Mouse (Mus musculus) B cell, adult (primary cell): ENCODE measurements around the gene Azi2. TPM values are rescaled to one million over a fixed set of nuclear protein-coding genes. Genes with fewer than 3 reads are reported as not detected.

Experiments
- total RNA-seq: library from RNA; stranded (reverse); gene quantifications from 4 replicates; pipeline ENCODE4 v1.2.4, GENCODE M21; 2023; ENCODE audit not compliant: inconsistent age

Azi2 gene
- total RNA-seq: 126 to 172 TPM (median 152 TPM) in 4 replicates

DNA sequence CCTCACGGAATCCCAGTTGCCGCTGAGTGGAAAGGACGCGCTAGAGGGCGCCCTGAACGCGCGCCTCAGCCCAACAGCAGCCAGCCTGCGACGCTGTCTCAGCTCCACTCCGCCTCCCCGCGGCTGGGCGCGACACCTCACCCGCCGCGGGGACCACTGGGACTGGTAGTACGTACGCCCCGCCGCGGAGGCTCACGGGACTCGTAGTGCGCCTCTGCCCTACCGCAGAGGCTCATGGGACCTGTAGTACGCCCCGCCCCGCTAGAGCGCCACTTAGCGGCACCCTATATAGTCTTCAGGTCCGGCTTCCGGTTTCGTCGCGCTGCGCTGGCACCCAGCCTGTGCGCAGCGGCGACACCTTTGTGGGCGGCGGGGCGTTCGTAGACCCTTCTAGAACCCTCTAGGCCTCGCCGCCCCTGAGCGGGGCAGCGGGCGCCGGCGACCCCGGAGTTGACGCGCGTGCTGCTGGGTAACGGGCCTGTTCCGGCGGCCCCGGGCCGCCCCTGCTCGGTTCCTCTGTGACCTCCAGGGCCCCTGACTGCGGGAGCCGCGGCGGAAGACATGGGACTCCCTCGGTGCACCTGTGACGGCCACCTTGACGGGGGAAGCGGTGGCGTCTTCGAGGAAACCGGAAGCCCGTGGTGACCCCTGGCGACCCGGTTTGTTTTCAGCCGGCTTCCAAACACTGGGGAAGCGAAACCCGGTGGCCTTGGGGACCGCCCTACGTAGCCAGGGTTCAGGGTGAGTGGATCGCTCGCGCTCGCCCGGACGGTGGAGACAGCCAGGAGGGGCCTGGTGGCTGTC is at the start of gene Azi2:
Gene Azi2, plus strand, starts transcription at position 282 of the 804 bp plus-strand sequence.

Other genes starting within 250 kb of the Azi2 start
- 4.7 to 8.7 TPM (median 5.9 TPM) in 4 replicates for gene Cmc1, start 109.7 kb downstream of the Azi2 start, total RNA-seq